Mouse (Mus musculus) adrenal gland, postnatal 0 days (tissue): ENCODE results near the gene Olfr913. TPM values are rescaled to one million over a fixed set of nuclear protein-coding genes. Genes with fewer than 3 reads are reported as not detected.

Experiments
- polyA plus RNA-seq: library from polyadenylated mRNA; unstranded; fragments of >200 nt; fragmentation: Nextera tagmentation; extraction: Ambion mirVana; gene quantifications from 2 replicates; pipeline ENCODE4 v1.2.1, GENCODE M21; 2015

Gene Olfr913
- not detected in 2 replicates for polyA plus RNA-seq

DNA sequence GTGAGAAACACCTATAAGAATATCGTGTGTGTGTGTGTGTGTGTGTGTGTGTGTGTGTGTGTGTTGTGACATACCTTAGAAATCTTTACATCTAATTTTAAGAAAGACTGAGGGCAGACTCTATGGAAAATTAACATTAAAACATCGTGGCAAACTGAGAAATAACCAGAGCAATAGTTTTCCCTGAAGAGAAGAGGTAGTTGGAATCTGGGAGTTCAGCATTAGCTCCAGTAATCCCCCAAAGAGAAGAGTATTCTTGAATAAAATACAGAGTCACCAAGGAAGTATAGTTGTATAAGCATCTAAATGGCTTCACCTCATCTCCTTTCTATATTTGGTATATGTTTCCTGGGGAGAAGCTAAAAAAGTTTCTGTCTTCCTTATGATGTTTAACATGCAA lies at the start of gene Olfr913:
Gene Olfr913, plus strand, starts transcription at position 301 of the 400 bp plus-strand sequence.

DNA sequence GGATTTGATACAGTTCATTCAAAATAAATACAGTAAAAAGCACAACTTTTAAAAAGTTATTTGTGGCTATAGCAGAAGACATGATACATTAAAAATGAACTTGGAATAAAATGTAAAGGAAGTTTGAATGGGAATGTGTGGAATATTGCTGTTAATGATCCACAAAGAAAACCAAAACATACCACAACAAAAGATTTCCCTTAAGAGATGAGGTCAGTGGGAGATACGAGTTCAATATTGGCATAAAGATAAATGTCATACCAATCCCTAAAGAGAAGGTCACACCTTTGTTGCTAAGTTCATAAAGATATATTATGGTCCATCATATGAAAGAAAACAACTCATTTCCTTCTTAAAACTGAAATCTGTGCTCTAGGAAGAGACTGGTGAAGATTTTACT lies 12.7 kb upstream of the Olfr913 start, which contains the start of gene Olfr912:
Gene Olfr912, plus strand, starts transcription at position 301 of the 400 bp plus-strand sequence.

DNA sequence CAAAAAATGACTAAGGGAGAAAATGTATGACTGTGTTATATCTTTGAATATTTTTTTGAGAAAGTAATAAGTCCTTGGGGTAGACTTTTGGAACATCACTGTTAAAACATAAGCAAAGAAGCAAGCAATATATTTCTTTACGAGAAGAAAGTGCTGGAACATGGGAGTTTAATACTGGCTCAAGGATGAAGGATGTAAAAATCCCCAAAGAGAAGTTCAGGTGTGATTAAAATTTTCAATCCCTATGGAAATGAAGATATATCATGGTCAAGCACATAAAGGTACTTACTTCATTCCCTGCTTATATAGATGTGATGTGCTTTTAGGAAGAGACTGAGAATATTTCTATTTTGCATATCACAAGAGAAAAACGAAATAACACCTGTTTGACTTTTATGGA lies 12.2 kb downstream of the Olfr913 start, which contains the start of gene Olfr914:
Gene Olfr914, plus strand, starts transcription at position 301 of the 400 bp plus-strand sequence.

Other genes starting within 250 kb of the Olfr913 start
- gene Olfr898, start 244.3 kb upstream of the Olfr913 start, polyA plus RNA-seq: not detected in 2 replicates
- gene Olfr250, start 225.9 kb upstream of the Olfr913 start, polyA plus RNA-seq: not detected in 2 replicates
- gene Olfr251, start 215.7 kb upstream of the Olfr913 start, polyA plus RNA-seq: not detected in 2 replicates
- gene Olfr147, start 191.1 kb upstream of the Olfr913 start, polyA plus RNA-seq: not detected in 2 replicates
- gene Olfr901, start 163.3 kb upstream of the Olfr913 start, polyA plus RNA-seq: not detected in 2 replicates
- not detected in 2 replicates for gene Olfr902, start 145.1 kb upstream of the Olfr913 start, polyA plus RNA-seq
- gene Olfr904, start 129.6 kb upstream of the Olfr913 start, polyA plus RNA-seq: not detected in 2 replicates
- gene Olfr905, start 121.7 kb upstream of the Olfr913 start, polyA plus RNA-seq: not detected in 2 replicates
- gene Olfr906, start 105.7 kb upstream of the Olfr913 start, polyA plus RNA-seq: not detected in 2 replicates
- not detected in 2 replicates for gene Olfr907, start 97.0 kb upstream of the Olfr913 start, polyA plus RNA-seq
- not detected in 2 replicates for gene Olfr911-ps1, start 71.2 kb upstream of the Olfr913 start, polyA plus RNA-seq
- gene Olfr910, start 54.9 kb upstream of the Olfr913 start, polyA plus RNA-seq: not detected in 2 replicates
- not detected in 2 replicates for gene Olfr912, start 12.6 kb upstream of the Olfr913 start, polyA plus RNA-seq
- gene Olfr914, start 12.3 kb downstream of the Olfr913 start, polyA plus RNA-seq: not detected in 2 replicates
- gene Olfr916, start 67.1 kb downstream of the Olfr913 start, polyA plus RNA-seq: not detected in 2 replicates
- gene Olfr917, start 73.1 kb downstream of the Olfr913 start, polyA plus RNA-seq: not detected in 2 replicates
- gene Olfr918, start 81.8 kb downstream of the Olfr913 start, polyA plus RNA-seq: not detected in 2 replicates
- not detected in 2 replicates for gene Olfr919, start 110.9 kb downstream of the Olfr913 start, polyA plus RNA-seq
- 27.9 and 38.3 TPM in 2 replicates for gene Vwa5a, start 125.5 kb downstream of the Olfr913 start, polyA plus RNA-seq
- 0.13 and 0.35 TPM in 2 replicates for gene Olfr920, start 159.5 kb downstream of the Olfr913 start, polyA plus RNA-seq
- gene Olfr921, start 180.3 kb downstream of the Olfr913 start, polyA plus RNA-seq: not detected in 2 replicates
- gene Olfr922, start 221.9 kb downstream of the Olfr913 start, polyA plus RNA-seq: not detected in 2 replicates
- gene Olfr923, start 233.8 kb downstream of the Olfr913 start, polyA plus RNA-seq: not detected in 2 replicates